Mouse (Mus musculus) limb, embryonic 11.5 days (tissue): ENCODE measurements around the gene Tldc2. TPM values are rescaled to one million over a fixed set of nuclear protein-coding genes. Genes with fewer than 3 reads are reported as not detected.

Experiments
- ATAC-seq: fragments of 200-750 bp; cut with Nextera tagmentation; 2 replicates; pipeline ENCODE4 v1.8.0; 2017; ENCODE audit warnings: low read depth; ENCODE audit not compliant: insufficient number of reproducible peaks, low FRiP score, low TSS enrichment
- DNase-seq: peaks from one replicate; pipeline ENCODE4 v3.0.0-alpha.2; 2015; ENCODE audit warnings: low spot score
- H3K27ac ChIP-seq: fragments of 300-500 bp; sonication (generic); replicated peaks from 2 replicates; pipeline ENCODE4 v1.5.1; 2014; ENCODE audit warnings: low read depth, mild to moderate bottlenecking, low read length
- H3K27me3 ChIP-seq: fragments of 300-500 bp; sonication (generic); 2 replicates; pipeline ENCODE4 v1.6.1; 2014; ENCODE audit warnings: mild to moderate bottlenecking, low read length, mixed read lengths; ENCODE audit not compliant: control insufficient read depth, insufficient read depth
- H3K36me3 ChIP-seq: fragments of 300-500 bp; sonication (generic); 2 replicates; pipeline ENCODE4 v1.6.1; 2014; ENCODE audit warnings: mild to moderate bottlenecking, low read length, moderate library complexity, mixed read lengths; ENCODE audit not compliant: control insufficient read depth, insufficient read depth
- H3K4me1 ChIP-seq: fragments of 300-500 bp; sonication (generic); 2 replicates; pipeline ENCODE4 v1.6.1; 2014; ENCODE audit warnings: low read length, mixed read lengths; ENCODE audit not compliant: control insufficient read depth, insufficient read depth
- H3K4me2 ChIP-seq: fragments of 300-500 bp; sonication (generic); 2 replicates; pipeline ENCODE4 v1.6.1; 2014; ENCODE audit warnings: low read depth, mild to moderate bottlenecking, moderate library complexity; ENCODE audit not compliant: severe bottlenecking
- H3K4me3 ChIP-seq: fragments of 300-500 bp; sonication (generic); 2 replicates; pipeline ENCODE4 v1.5.1; 2014; ENCODE audit warnings: low read depth, low read length
- H3K9ac ChIP-seq: fragments of 300-500 bp; sonication (generic); 2 replicates; pipeline ENCODE4 v1.6.1; 2014; ENCODE audit warnings: mild to moderate bottlenecking, low read length
- H3K9me3 ChIP-seq: fragments of 300-500 bp; sonication (generic); 2 replicates; pipeline ENCODE4 v1.6.1; 2016; ENCODE audit warnings: low read length; ENCODE audit not compliant: control insufficient read depth
- WGBS: fragments of 180-500 bp; shearing (Covaris S2); extraction: QIAGEN DNeasy Blood & Tissue Kit; methylation state at CpG from one replicate; pipeline ENCODE4 v1.1.7; 2014; 5-methylcytosine and 5-hydroxymethylcytosine counted together
- polyA plus RNA-seq: library from polyadenylated mRNA; unstranded; fragments of >200 nt; fragmentation: Nextera tagmentation; extraction: Ambion mirVana; gene quantifications from 2 replicates; pipeline ENCODE4 v1.2.1, GENCODE M21; 2014

Tldc2 gene
- polyA plus RNA-seq, 1 experiment from 2014 or later: not detected

DNA sequence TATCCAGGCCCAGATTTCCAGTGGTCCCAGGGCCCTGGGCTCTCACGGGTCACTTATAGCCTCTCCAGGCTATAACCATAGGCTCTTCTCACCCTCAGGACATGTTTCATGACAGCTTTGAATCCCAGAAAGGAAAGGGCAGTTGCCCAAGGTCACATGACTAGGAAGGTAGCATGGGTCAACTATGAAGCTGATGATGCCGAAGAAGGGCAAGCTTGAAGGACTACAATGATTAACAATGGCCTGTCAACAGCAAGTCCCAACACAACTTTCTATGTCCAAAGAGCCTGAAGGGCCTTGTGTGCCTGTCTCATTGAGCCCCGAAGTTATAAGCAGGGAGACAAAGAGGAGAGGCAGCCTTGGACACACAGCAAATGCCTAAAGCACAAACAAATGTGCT lies 29.7 kb upstream of the Tldc2 start:
- WGBS: 90% methylated on average over 3 of the region's 3 CpGs

GRCm38 (mm10) chr2:157057758-157058157 lies 29.1 kb upstream of the Tldc2 start:
- no peak overlapping the region for H3K27ac ChIP-seq
- H3K9me3 ChIP-seq: no peaks in the 10 kb centered on the region
- peaks cover 20% of the 10 kb centered on the region; the same call in 1 of the 2 replicates for H3K36me3 ChIP-seq
- H3K9ac ChIP-seq: no peak overlapping the region
- H3K4me1 ChIP-seq: peaks cover 15% of the 10 kb centered on the region
- H3K4me3 ChIP-seq: no peak overlapping the region
- DNase-seq: no peak
- no peaks in the 10 kb centered on the region for H3K27me3 ChIP-seq
- 84% methylated on average over 4 of the region's 4 CpGs for WGBS
- ATAC-seq: no peak
- no peak overlapping the region for H3K4me2 ChIP-seq

More for the DNA sequence above, 29.7 kb upstream of the Tldc2 start:
- Histone ChIP-seq H3K4me2 (no peak overlapping the region), H3K9ac (no peak overlapping the region), H3K27ac (no peak overlapping the region), H3K36me3 (peaks cover 22% of the 10 kb centered on the region; the same call in 1 of the 2 replicates), H3K9me3 (no peaks in the 10 kb centered on the region), H3K4me1 (peaks cover 15% of the 10 kb centered on the region), H3K4me3 (no peak overlapping the region), H3K27me3 (no peaks in the 10 kb centered on the region)
- DNase-seq (no peak), ATAC-seq (no peak)

- H3K4me2 ChIP-seq: peak overlapping the region; percentile 29; the same call in 1 of the 2 replicates
- ATAC-seq: peak; percentile 83
- H3K4me1 ChIP-seq: peaks cover 15% of the 10 kb centered on the region
- H3K9me3 ChIP-seq: no peaks in the 10 kb centered on the region
- H3K27ac ChIP-seq: peak overlapping the region; percentile 64
- peak overlapping the region; percentile 41; the same call in 1 of the 2 replicates for H3K9ac ChIP-seq
- DNase-seq: peak; percentile 85
- H3K4me3 ChIP-seq: no peak overlapping the region
- peaks cover 15% of the 10 kb centered on the region; the same call in 1 of the 2 replicates for H3K36me3 ChIP-seq
- 7% methylated on average over 18 of the region's 18 CpGs for WGBS
- H3K27me3 ChIP-seq: no peaks in the 10 kb centered on the region
Observed at GRCm38 (mm10) chr2:157058342-157058998, 28.4 kb upstream of the Tldc2 start.

- H3K4me1 ChIP-seq: peaks cover 15% of the 10 kb centered on the region
- peaks cover 12% of the 10 kb centered on the region; the same call in 1 of the 2 replicates for H3K36me3 ChIP-seq
- ATAC-seq (no peak), DNase-seq (peak; percentile 35)
- H3K27me3 ChIP-seq: no peaks in the 10 kb centered on the region
- no peak overlapping the region for H3K4me3 ChIP-seq
- peak overlapping the region; percentile 17; the same call in 1 of the 2 replicates for H3K9ac ChIP-seq
- no peaks in the 10 kb centered on the region for H3K9me3 ChIP-seq
- 60% methylated on average over 8 of the region's 8 CpGs for WGBS
- peak overlapping the region; percentile 64 for H3K27ac ChIP-seq
- H3K4me2 ChIP-seq: peak overlapping the region; percentile 5; the same call in 1 of the 2 replicates
Observed at GRCm38 (mm10) chr2:157059166-157059565, 27.7 kb upstream of the Tldc2 start.

GRCm38 (mm10) chr2:157060037-157060436 lies 26.8 kb upstream of the Tldc2 start:
- DNase-seq (no peak), ATAC-seq (no peak)
- Histone ChIP-seq H3K36me3 (peaks cover 10% of the 10 kb centered on the region; the same call in 1 of the 2 replicates), H3K4me3 (no peak overlapping the region), H3K4me1 (peaks cover 15% of the 10 kb centered on the region), H3K4me2 (no peak overlapping the region), H3K27ac (no peak overlapping the region), H3K9ac (no peak overlapping the region), H3K27me3 (no peaks in the 10 kb centered on the region), H3K9me3 (no peaks in the 10 kb centered on the region)
- WGBS: 90% methylated on average over 14 of the region's 14 CpGs

DNA sequence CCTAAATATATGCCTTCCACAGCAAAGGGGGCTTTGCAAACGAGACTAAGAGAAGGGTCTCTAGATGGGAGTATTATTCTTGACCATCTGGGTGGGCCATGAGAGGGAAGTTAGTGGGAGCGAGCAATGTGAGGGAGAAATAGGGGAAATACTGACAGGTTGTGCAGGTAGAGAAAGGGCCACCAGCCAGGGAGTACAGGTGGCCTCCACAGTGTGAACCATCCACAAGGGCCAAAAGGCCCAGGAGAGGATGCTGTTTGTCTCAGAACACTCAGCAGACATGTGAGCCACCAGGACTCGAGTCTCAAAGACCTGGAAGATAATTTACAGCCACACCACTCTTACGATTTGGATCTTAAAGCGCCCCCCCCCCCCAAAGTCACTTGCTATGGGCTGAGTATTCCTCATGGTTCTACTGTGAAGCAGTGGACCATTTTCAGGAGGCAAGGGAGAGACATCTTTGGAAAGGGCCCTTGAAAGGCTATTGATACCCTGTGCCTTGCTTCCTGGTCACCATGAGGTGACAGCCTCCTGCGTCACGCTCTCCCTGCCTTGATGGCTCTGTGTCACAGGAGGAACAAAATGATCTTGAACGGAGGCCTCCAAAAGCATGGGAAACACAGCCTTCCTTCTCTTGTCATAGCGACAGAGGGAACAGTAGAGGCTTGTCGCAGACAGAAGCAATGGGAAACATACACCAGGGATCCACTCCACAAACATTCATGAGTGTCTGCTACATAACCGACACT lies 26.1 kb upstream of the Tldc2 start:
- Histone ChIP-seq H3K4me3 (no peak overlapping the region), H3K9me3 (no peaks in the 10 kb centered on the region), H3K27ac (no peak overlapping the region), H3K4me2 (no peak overlapping the region), H3K27me3 (no peaks in the 10 kb centered on the region), H3K36me3 (peaks cover 10% of the 10 kb centered on the region; the same call in 1 of the 2 replicates), H3K4me1 (peaks cover 15% of the 10 kb centered on the region), H3K9ac (no peak overlapping the region)
- ATAC-seq: no peak
- 82% methylated on average over 11 of the region's 11 CpGs for WGBS
- no peak for DNase-seq

- Histone ChIP-seq H3K4me2 (no peak overlapping the region), H3K9ac (no peak overlapping the region), H3K9me3 (no peaks in the 10 kb centered on the region), H3K4me1 (peaks cover 13% of the 10 kb centered on the region), H3K4me3 (no peak overlapping the region), H3K27ac (no peak overlapping the region), H3K36me3 (peaks cover 8% of the 10 kb centered on the region; the same call in 1 of the 2 replicates), H3K27me3 (no peaks in the 10 kb centered on the region)
- ATAC-seq: no peak
- no peak for DNase-seq
- 73% methylated on average over 4 of the region's 4 CpGs for WGBS
Observed at GRCm38 (mm10) chr2:157063241-157063700, 23.6 kb upstream of the Tldc2 start.

DNA sequence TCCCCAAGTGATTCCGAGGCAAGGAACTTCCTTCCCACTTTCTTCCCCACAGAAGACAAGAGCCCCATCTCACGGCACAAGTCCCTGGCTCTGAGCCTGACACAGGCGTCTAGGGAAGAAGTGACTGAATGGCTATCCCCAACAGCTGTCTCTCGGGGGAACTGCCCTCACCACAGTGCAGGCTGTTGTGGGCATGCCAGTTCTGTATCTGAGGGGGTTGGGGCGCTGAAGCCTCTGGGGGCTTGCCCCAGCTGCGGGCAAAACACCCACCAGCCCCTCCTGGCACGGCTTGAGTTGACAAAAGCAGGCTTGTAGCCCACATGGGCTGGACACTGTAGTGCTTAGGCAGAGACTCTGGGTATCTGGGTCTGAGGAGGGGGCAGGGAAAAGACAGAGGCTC lies 22.7 kb upstream of the Tldc2 start:
- Histone ChIP-seq H3K4me3 (no peak overlapping the region), H3K4me1 (peaks cover 4% of the 10 kb centered on the region), H3K9ac (no peak overlapping the region), H3K36me3 (peaks cover 8% of the 10 kb centered on the region; the same call in 1 of the 2 replicates), H3K9me3 (no peaks in the 10 kb centered on the region), H3K27ac (no peak overlapping the region), H3K4me2 (no peak overlapping the region), H3K27me3 (no peaks in the 10 kb centered on the region)
- ATAC-seq (no peak), DNase-seq (no peak)
- WGBS: 81% methylated on average over 7 of the region's 7 CpGs
